Mouse (Mus musculus): Measurements from ENCODE around the gene Fpr2. TPM values are rescaled to one million over a fixed set of nuclear protein-coding genes. Genes with fewer than 3 reads are reported as not detected.
A peak's percentile ranks its signal among the peaks of the same experiment; 100 is the strongest.
"Not testable (repeated sequence)": the region's sequence is repeated elsewhere in the genome, so short reads cannot be mapped to it uniquely, and the experiment has no call there.

Gene Fpr2
- total RNA-seq (2021), result under 1 TPM in 1 of 2 experiments, not detected in 1; 0.40 TPM

GRCm38 (mm10) chr17:17887774-17888248 lies at the start of gene Fpr2, which contains the start of gene Fpr3:
Fpr2 (plus strand) TSS chr17:17887824.
Fpr3 (plus strand) TSS chr17:17887852.
- intact Hi-C loops (cut with DNase I), result no loop called here
- DNase-seq, result no peak

DNA sequence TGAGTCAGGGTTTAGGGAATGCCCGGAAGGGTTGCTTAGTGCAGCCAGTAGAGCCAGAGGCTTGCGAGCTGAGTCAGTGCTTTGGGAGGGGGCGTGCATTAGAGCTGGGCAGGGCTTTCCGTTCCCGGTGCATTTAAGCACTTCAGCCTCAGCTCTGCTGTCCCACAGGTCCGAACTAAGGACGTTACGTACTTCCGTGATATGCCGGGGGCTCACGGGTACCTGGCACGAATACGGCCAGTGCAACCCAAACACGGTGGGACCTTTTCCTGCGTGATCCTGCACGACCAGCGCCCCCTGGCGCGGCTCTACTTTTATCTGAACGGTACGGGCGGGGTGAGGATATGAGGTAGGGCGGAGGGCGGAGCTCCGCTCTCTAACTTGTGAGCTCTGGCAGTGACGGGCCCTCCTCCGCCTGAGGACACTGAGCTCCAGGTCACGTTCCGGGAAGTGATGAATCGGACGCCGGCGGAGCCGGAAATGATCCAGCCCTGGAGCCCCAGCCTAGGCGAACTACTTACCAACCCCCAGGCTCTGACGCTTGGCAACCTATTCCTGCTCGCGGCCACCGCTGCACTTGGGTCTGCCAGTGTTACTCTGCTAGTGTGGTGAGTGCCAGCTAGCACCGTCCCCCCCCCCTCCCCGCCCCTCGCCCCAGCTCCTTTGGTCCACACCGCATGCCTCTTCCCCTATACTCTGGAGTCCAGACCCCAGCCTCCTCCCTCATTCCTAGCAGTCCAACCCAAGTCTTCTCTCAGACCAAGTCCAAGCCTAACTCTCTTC lies 49.5 kb upstream of the Fpr2 start:
- intact Hi-C loops (cut with DNase I), result loop anchor here (1.0 to 10.0 kb wide), 6 partner anchors 12 to 463 kb away; partner anchors contain the start of genes Lnpep and Riok2
- DNase-seq, result peak; percentile 98

- DNase-seq, result no peak
- intact Hi-C loops (cut with DNase I), result loop anchor here (5.0 to 10.0 kb wide), 4 partner anchors 52 to 464 kb away; partner anchors contain the start of genes Lnpep and Riok2
Measured at GRCm38 (mm10) chr17:17839276-17839675, 48.3 kb upstream of the Fpr2 start.

DNA sequence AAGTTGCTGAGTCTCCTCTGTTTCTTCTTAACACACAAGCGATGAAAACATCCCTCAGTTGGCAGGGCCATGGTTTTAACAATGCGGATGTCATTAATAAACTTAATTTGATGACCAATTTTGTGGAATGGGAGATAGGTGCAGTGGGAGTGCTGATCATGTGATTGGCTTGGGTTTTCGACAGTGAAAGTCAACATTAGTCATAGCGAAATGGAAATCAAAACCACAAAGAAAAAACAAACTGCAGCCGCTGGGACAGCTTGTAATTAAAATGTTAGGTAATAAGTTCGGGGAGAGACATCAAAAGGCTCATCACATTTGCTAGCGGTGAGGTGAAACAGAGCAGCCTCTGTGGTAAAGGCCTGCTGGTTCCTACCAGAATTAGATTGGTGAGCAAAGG lies 46.8 kb upstream of the Fpr2 start:
- DNase-seq, result no peak
- intact Hi-C loops (cut with DNase I), result no loop called here

DNA sequence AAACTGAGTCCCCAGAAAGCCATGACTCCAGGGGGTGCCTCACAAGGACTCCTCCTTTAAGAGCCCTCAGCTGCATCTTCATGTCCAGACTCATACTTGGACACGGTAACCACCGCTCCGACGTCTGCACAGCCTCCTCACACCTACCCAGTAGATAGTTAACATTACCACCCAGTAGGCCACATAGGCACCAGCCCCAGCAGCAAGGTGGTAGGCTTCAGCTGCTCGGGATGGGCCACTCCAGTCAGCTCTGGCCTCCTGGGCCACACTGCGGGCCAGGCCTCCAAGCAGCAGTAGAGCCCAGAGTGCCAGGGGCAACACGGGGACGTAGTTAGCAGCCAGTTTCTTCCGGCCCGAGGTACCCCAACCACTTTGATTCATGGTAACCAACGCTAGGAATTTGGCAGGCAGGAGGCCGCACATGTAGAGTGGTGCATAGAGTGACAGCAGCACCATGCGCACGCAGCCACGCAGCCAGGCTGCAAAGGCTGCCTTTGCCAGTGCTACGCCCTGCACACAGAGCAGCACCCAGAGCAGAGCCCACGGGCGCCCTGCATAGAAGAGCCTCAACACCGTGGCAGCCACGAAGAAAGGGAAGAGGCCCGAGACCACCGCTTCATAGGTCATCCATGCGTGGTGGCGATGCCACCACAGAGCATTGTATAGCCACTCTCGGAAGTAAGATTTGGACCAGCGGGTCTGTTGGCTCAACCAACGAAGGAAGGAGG lies 43.9 kb upstream of the Fpr2 start:
- intact Hi-C loops (cut with DNase I), result no loop called here
- DNase-seq, result no peak

DNA sequence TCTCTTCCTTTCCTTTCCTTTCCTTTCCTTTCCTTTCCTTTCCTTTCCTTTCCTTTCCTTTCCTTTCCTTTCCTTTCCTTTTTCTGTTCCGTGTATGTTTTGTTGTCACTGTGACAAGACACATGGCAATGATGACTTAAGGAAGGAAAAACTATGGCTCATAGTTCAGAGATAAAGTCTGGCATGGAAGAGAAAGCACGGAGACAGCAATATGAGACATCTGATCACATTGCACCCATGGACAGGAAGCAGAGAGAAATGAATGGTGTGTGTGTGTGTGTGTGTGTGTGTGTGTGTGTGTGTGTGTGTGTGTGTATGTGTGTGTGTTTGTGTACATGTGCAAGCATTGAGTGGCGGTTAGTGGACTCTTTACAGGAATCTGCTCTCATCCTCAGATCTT lies 43.0 kb upstream of the Fpr2 start:
- DNase-seq; intact Hi-C loops (cut with DNase I): not testable (repeated sequence)

GRCm38 (mm10) chr17:17845187-17846027 lies 42.2 kb upstream of the Fpr2 start:
- intact Hi-C loops (cut with DNase I), result no loop called here
- DNase-seq, result peak in 1 of 2 experiments; percentile 35

- intact Hi-C loops (cut with DNase I), result no loop called here
- DNase-seq, result no peak
Measured at GRCm38 (mm10) chr17:17848988-17849387, 38.6 kb upstream of the Fpr2 start.

- intact Hi-C loops (cut with DNase I), result no loop called here
- DNase-seq, result no peak
Measured at GRCm38 (mm10) chr17:17849906-17850712, 37.5 kb upstream of the Fpr2 start.

DNA sequence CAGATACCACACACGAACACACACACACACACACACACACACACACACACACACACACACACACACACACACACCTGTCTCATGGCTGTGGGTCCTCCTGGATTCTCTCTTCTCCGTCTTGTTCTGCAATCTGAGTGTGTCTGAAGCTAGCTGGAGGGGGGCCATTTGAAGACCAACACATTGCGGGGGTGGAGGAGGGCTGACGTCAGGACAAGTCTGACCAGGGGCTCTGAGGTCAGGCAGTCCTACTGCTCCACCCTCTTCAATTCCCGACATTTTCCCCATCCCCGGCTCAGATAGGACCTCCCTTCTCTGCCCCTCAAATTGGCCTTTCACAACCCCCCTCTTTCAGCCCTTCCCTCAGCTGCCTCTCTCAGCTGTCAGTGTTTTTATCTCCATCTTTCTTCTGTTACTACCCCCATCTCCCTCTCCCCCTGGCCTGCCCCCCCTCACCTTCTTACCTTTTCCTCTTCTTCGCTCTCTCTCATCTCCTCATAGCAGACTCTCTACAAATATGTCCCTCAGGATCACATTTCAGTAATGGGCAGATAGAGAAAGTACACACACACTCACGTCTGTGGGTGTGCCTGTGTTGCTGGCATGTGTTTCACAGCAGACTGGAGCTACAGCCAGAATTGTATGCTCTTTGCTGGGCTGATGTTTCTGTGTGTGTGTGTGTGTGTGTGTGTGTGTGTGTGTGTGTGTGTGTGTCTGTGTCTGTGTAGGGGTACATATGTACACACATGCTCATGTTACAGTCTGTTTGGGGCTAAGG lies 32.4 kb upstream of the Fpr2 start, which contains the start of gene Has1:
Gene Has1 (minus strand): TSS at position 142 of the 775 bp plus-strand sequence.
- no peak for DNase-seq

DNA sequence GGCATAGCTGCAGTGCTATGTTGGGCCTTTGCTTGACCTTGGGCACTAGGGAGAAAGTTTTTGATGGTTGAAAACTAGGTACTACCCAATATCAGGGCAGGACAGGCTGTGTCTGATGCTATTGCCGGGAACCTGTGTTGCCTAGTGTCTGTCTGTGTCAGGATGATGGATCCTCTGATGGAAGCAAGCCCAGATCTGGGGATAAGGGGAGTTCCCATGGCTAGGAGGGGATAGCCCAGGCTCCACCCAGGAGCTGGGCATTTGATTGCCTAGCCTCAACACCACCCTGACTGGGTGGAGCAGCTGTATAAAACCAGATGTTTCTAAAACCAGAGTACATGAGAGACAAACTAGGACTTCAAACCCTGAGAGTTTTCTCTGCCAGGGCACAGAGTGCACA lies 31.0 kb upstream of the Fpr2 start:
- DNase-seq, result no peak
- intact Hi-C loops (cut with DNase I), result no loop called here

More for the DNA sequence above, 32.4 kb upstream of the Fpr2 start, which contains the start of gene Has1:
- intact Hi-C loops (cut with DNase I), result no loop called here

- no peak for DNase-seq
- intact Hi-C loops (cut with DNase I), result no loop called here
Measured at GRCm38 (mm10) chr17:17857446-17857845, 30.2 kb upstream of the Fpr2 start.

DNA sequence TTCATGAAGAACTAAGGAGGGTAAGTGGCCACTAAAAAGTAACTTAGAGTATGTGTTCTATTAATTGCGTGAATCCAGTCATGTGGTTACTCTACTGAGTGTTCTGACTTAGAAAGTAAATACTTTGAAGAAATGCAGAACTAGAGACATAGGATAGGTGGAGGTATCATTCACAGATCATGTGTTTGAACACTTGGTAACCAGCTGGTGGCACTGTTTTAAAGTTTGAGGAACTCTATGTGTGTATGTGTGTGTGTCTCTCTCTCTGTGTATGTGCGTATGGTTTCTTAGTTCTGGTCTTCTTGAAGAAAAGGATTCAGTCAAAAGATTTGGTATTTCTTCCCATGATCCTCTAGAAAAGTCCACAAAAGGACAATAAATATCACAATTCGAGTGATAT lies 27.5 kb upstream of the Fpr2 start:
- intact Hi-C loops (cut with DNase I), result no loop called here
- DNase-seq, result no peak

GRCm38 (mm10) chr17:17862360-17862759 lies 25.3 kb upstream of the Fpr2 start:
- DNase-seq, result peak; percentile 27 to 31
- intact Hi-C loops (cut with DNase I), result no loop called here

- no peak for DNase-seq
- intact Hi-C loops (cut with DNase I), result no loop called here
Measured at GRCm38 (mm10) chr17:17865168-17865567, 22.5 kb upstream of the Fpr2 start.

DNA sequence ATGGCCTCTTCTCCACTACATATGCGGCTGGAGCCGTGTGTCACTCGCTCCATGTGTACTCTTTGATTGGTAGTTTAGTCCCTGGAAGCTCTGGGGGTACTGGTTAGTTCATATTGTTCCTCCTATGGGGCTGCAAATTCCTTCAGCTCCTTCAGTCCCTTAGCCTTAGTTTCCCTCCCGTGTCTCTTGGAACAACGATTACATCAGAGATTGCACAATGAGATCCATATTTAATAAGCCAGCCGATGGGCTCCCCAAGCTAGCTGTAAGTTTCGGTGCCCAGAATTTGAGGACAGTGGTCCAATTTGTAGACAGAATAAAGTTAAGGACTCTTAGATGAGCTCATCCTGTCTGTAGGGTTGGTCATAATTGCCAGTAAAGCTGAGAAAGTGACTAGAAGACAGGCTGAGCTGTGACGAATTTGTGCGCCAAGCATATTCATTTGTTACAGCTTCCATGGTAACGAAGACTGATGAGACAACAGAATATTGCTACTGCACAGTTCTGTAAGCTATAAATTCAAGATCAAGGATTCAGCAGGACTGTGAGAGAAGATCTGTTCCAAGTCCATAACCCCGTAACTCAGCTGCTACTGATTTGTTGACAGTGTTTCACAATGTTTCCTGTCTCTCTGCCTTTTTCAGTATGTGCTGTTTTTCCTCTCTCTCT lies 20.7 kb upstream of the Fpr2 start:
- DNase-seq, result no peak
- intact Hi-C loops (cut with DNase I), result no loop called here

DNA sequence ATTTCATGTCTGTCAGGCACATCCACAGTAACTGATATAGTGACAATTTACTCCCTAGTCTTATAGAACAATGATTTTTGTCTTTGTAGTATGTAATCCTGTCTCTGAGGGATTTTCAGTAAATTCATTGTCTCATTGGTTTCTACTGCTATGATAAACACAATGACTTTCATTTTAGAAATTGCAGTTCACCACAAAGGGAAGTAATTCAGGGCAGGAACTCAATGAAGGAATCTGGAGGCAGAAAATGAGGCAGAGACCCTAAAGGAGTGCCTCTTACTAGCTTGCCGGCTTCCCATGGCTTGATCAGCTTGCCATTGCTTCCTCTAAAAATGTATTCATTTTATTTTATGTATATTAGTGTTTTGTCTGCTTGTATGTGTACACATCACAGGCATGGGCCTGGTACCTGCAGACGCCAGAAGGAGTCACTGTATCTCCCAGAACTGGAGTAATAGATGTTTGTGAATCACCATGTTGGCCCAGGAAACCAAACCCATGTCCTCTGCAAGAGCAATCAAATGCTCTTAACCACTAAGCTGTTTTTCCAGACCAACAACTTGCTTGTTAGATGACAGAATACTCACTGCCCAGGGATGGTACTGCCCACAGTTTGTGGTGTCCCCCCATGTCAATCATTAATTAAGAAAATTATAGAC lies 16.6 kb upstream of the Fpr2 start:
- intact Hi-C loops (cut with DNase I), result no loop called here
- no peak for DNase-seq

DNA sequence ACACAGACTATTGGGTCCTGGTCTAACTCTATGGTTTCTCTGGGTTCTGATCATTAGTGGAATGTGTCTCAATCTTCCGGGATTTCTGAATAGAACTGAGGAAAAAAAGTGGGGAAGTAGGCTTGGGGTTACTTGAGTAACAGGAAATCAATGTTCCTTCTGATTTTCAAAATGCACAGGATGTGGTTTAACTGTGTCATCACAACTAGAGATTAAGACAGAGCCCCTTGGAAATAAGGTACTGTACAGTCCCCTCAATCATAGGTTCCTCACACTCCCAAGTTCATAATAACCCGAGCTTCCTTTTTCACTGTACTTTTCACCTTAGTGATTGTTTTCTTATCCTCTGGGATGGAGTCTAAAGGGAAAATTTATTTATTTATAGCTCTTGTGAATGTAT lies 15.9 kb upstream of the Fpr2 start:
- DNase-seq, result no peak
- intact Hi-C loops (cut with DNase I), result no loop called here
